Mouse (Mus musculus) right cerebral cortex, postnatal 14 days (tissue): ENCODE results near the gene Gm20388.
A peak's percentile ranks its signal among the peaks of the same experiment; 100 is the strongest.

Experiments
- DNase-seq: peaks from one replicate; pipeline ENCODE4 v3.0.0; 2022

The Gm20388 gene

GRCm38 (mm10) chr8:119916237-119916892 is 5.7 kb downstream of the Gm20388 start:
- DNase-seq: no peak

- no peak for DNase-seq
These were observed 6.8 kb downstream of the Gm20388 start for GRCm38 (mm10) chr8:119917415-119917814.

GRCm38 (mm10) chr8:119918155-119918567 is 7.5 kb downstream of the Gm20388 start:
- no peak for DNase-seq

GRCm38 (mm10) chr8:119923259-119923658 is 12.6 kb downstream of the Gm20388 start:
- no peak for DNase-seq

- DNase-seq: no peak
These were observed 14.8 kb downstream of the Gm20388 start for GRCm38 (mm10) chr8:119925428-119925827.

- no peak for DNase-seq
These were observed 15.8 kb downstream of the Gm20388 start for GRCm38 (mm10) chr8:119926474-119926873.

GRCm38 (mm10) chr8:119927422-119928092 is 16.9 kb downstream of the Gm20388 start:
- DNase-seq: no peak

GRCm38 (mm10) chr8:119931317-119931716 is 20.7 kb downstream of the Gm20388 start:
- DNase-seq: no peak

- no peak for DNase-seq
These were observed 23.0 kb downstream of the Gm20388 start for GRCm38 (mm10) chr8:119933681-119934080.

- no peak for DNase-seq
These were observed 24.9 kb downstream of the Gm20388 start for GRCm38 (mm10) chr8:119935541-119935940.

GRCm38 (mm10) chr8:119938481-119938880 is 27.8 kb downstream of the Gm20388 start:
- no peak for DNase-seq

GRCm38 (mm10) chr8:119939336-119939735 is 28.7 kb downstream of the Gm20388 start:
- no peak for DNase-seq

- DNase-seq: no peak
These were observed 30.8 kb downstream of the Gm20388 start for GRCm38 (mm10) chr8:119941471-119941870.

GRCm38 (mm10) chr8:119943616-119944015 is 33.0 kb downstream of the Gm20388 start:
- no peak for DNase-seq

- DNase-seq: peak; percentile 72
These were observed 33.6 kb downstream of the Gm20388 start for GRCm38 (mm10) chr8:119944096-119944811.

- no peak for DNase-seq
These were observed 35.8 kb downstream of the Gm20388 start for GRCm38 (mm10) chr8:119946326-119946865.

- DNase-seq: no peak
These were observed 37.0 kb downstream of the Gm20388 start for GRCm38 (mm10) chr8:119947653-119948052.

GRCm38 (mm10) chr8:119948340-119948739 is 37.7 kb downstream of the Gm20388 start:
- peak; percentile 40 for DNase-seq

GRCm38 (mm10) chr8:119952282-119952681 is 41.6 kb downstream of the Gm20388 start:
- DNase-seq: no peak

- DNase-seq: no peak
These were observed 42.1 kb downstream of the Gm20388 start for GRCm38 (mm10) chr8:119952747-119953146.

- DNase-seq: no peak
These were observed 44.7 kb downstream of the Gm20388 start for GRCm38 (mm10) chr8:119955333-119955732.

GRCm38 (mm10) chr8:119958076-119958475 is 47.4 kb downstream of the Gm20388 start:
- no peak for DNase-seq

GRCm38 (mm10) chr8:119960531-119961104 is 50.0 kb downstream of the Gm20388 start:
- peak; percentile 35 for DNase-seq
